Comparison of ENCODE assay signal across 8 mouse cellular contexts in genomic region chr13:21233732-21234705, GRCm38 (mm10). TPM values are rescaled to one million over a fixed set of nuclear protein-coding genes. Genes with fewer than 3 reads are reported as not detected.
A peak's percentile ranks its signal among the peaks of the same experiment; 100 is the strongest.
DNase-seq lines count a peak whose midpoint lies in the region; ATAC-seq and TF ChIP-seq lines count a peak whose summit lies in the region.

No protein-coding gene starts in this region.

- peak; percentile 91 for TF ChIP-seq CTCF in liver, adult 2 months (IDR thresholded peaks at IDR 0.05; ENCODE audit: low read depth, low read length)

- peak overlapping the region; percentile 38 for H3K9ac ChIP-seq in heart, embryonic 12.5 days
- H3K9ac ChIP-seq in kidney, embryonic 16.5 days (replicated peaks; ENCODE audit: low read length): peak overlapping the region; percentile 65
- H3K9ac ChIP-seq in liver, adult 2 months (ENCODE audit: low read depth, low read length): peak overlapping the region; percentile 37

- no peaks in the 10 kb centered on the region for H3K36me3 ChIP-seq in erythroblast, embryonic 14.5 days (ENCODE audit: control insufficient read depth)
- no peaks in the 10 kb centered on the region for H3K36me3 ChIP-seq in heart, embryonic 12.5 days
- no peaks in the 10 kb centered on the region for H3K36me3 ChIP-seq in kidney, embryonic 16.5 days (ENCODE audit: insufficient read depth, low read length)
- H3K36me3 ChIP-seq in liver, adult 2 months (ENCODE audit: control insufficient read depth, insufficient read depth, low read length): no peaks in the 10 kb centered on the region

- H3K4me3 ChIP-seq in erythroblast, embryonic 14.5 days (replicated peaks): peak overlapping the region; percentile 66
- H3K4me3 ChIP-seq in heart, embryonic 12.5 days: peak overlapping the region; percentile 60
- peak overlapping the region; percentile 51 for H3K4me3 ChIP-seq in kidney, embryonic 16.5 days (ENCODE audit: low read length)
- peak overlapping the region; percentile 59 for H3K4me3 ChIP-seq in liver, adult 2 months (ENCODE audit: insufficient read depth, low read depth, low read length)

- TF ChIP-seq POLR2A in liver, adult 2 months (IDR thresholded peaks at IDR 0.05; ENCODE audit: extremely low read depth, insufficient read depth, low read length): no peak

- H3K79me2 ChIP-seq in liver, adult 2 months (ENCODE audit: control insufficient read depth, insufficient read depth, low read length): no peaks in the 10 kb centered on the region

- peak; percentile 91 for ATAC-seq in heart, embryonic 12.5 days (ENCODE audit: insufficient number of reproducible peaks, low FRiP score)
- peak; percentile 98 for ATAC-seq in kidney, embryonic 16.5 days (ENCODE audit: low FRiP score, low TSS enrichment)
- 0 out of 2 replicates have a peak, but pooled peaks have one; percentile 17 for ATAC-seq in monocyte, adult 5-6 weeks (replicated peaks; ENCODE audit: insufficient number of reproducible peaks, low FRiP score, low TSS enrichment, poor library complexity, severe bottlenecking)

- H3K9me3 ChIP-seq in erythroblast, embryonic 14.5 days (ENCODE audit: control insufficient read depth, low read length): peaks cover 3% of the 10 kb centered on the region; the same call in 1 of the 2 replicates
- 0 out of 2 replicates have a peak, but pooled peaks cover 3% of the 10 kb centered on the region for H3K9me3 ChIP-seq in heart, embryonic 12.5 days (replicated peaks)
- H3K9me3 ChIP-seq in kidney, embryonic 16.5 days (ENCODE audit: low read length): peaks cover 3% of the 10 kb centered on the region; the same call in 1 of the 2 replicates

- DNase-seq in CD4-positive helper T cell, adult 2 months (ENCODE audit: low read depth, low spot score): peak; percentile 73
- peak; percentile 72 for DNase-seq in brain, embryonic 18.5 days (ENCODE audit: low read depth, low spot score)
- DNase-seq in liver, adult 2 months (ENCODE audit: extremely low read depth, low read depth, low spot score): peak; percentile 81
- DNase-seq in spleen, postnatal 36 days (ENCODE audit: low spot score in 2 of 2): peak; percentile 59 to 71

- WGBS in heart, embryonic 12.5 days: under 1% methylated on average over 43 of the region's 43 CpGs
- WGBS in kidney, embryonic 16.5 days: under 1% methylated on average over 43 of the region's 43 CpGs
- under 1% methylated on average over 43 of the region's 43 CpGs for WGBS in liver, adult 2 months

- peaks cover 14% of the 10 kb centered on the region for H3K4me1 ChIP-seq in erythroblast, embryonic 14.5 days (ENCODE audit: control insufficient read depth)
- H3K4me1 ChIP-seq in heart, embryonic 12.5 days (replicated peaks): no peaks in the 10 kb centered on the region
- H3K4me1 ChIP-seq in kidney, embryonic 16.5 days (ENCODE audit: insufficient read depth, low read length): no peaks in the 10 kb centered on the region
- peaks cover 9% of the 10 kb centered on the region; the same call in 1 of the 2 replicates for H3K4me1 ChIP-seq in liver, adult 2 months (ENCODE audit: control insufficient read depth, insufficient read depth, low read length)

- no peaks in the 10 kb centered on the region for H3K27me3 ChIP-seq in erythroblast, embryonic 14.5 days (ENCODE audit: control insufficient read depth)
- H3K27me3 ChIP-seq in heart, embryonic 12.5 days (replicated peaks): no peaks in the 10 kb centered on the region
- H3K27me3 ChIP-seq in kidney, embryonic 16.5 days (ENCODE audit: insufficient read depth, low read length): no peaks in the 10 kb centered on the region
- no peaks in the 10 kb centered on the region for H3K27me3 ChIP-seq in liver, adult 2 months (ENCODE audit: control insufficient read depth, insufficient read depth, low read length)

- H3K27ac ChIP-seq in heart, embryonic 12.5 days (ENCODE audit: poor library complexity, severe bottlenecking): no peak overlapping the region
- H3K27ac ChIP-seq in kidney, embryonic 16.5 days (ENCODE audit: low read length): no peak overlapping the region
- H3K27ac ChIP-seq in liver, adult 2 months (replicated peaks; ENCODE audit: insufficient read depth, low read depth, low read length): peak overlapping the region; percentile 55; the same call in 1 of the 2 replicates

- peak overlapping the region; percentile 72 for H3K4me2 ChIP-seq in heart, embryonic 12.5 days
- H3K4me2 ChIP-seq in kidney, embryonic 16.5 days (replicated peaks; ENCODE audit: low read depth, low read length): peak overlapping the region; percentile 60

RNA-seq across cellular contexts. Expression of gene Trim27, which starts 54.8 kb away (rescaled TPM):
- 7.6 and 8.7 TPM in 2 replicates for polyA plus RNA-seq in erythroblast, embryonic 14.5 days (2012)
- polyA plus RNA-seq in heart, embryonic 12.5 days (2016; fragmentation: Nextera tagmentation; extraction: Ambion mirVana): 98.2 and 103 TPM in 2 replicates
- polyA plus RNA-seq in kidney, embryonic 16.5 days (2015; fragmentation: Nextera tagmentation; extraction: Ambion mirVana): 130 and 131 TPM in 2 replicates
- 9.4 and 16.4 TPM in 2 replicates for total RNA-seq in liver, adult 2 months (2014; rRNA removed)
- polyA plus RNA-seq in liver, adult 2 months (2012; rRNA removed): 33.9 and 39.5 TPM in 2 replicates
- total RNA-seq in monocyte, adult 5-6 weeks (2017): 81.0 to 103 TPM (median 88.2 TPM) in 3 replicates

RNA-seq across cellular contexts. Expression of gene Gpx5, which starts 58.5 kb away (rescaled TPM):
- polyA plus RNA-seq in erythroblast, embryonic 14.5 days (2012): not detected in 2 replicates
- polyA plus RNA-seq in heart, embryonic 12.5 days (2016; fragmentation: Nextera tagmentation; extraction: Ambion mirVana): not detected in 2 replicates
- not detected in 2 replicates for polyA plus RNA-seq in kidney, embryonic 16.5 days (2015; fragmentation: Nextera tagmentation; extraction: Ambion mirVana)
- total RNA-seq in liver, adult 2 months (2014; rRNA removed): not detected in 2 replicates
- polyA plus RNA-seq in liver, adult 2 months (2012; rRNA removed): not detected in 2 replicates
- not detected in 3 replicates for total RNA-seq in monocyte, adult 5-6 weeks (2017)

Comparison
In these comparisons a context has a peak if more than half of its experiments do, and no peak if none do; other contexts are left out.
1. ATAC-seq: peak in every context shown above with its lines; median percentile 98 in kidney, embryonic 16.5 days; 91 in heart, embryonic 12.5 days; 17 in monocyte, adult 5-6 weeks.